Mouse (Mus musculus): ENCODE results near the gene Rpl23. TPM values are rescaled to one million over a fixed set of nuclear protein-coding genes. Genes with fewer than 3 reads are reported as not detected.
"Not testable (repeated sequence)": the region's sequence is repeated elsewhere in the genome, so short reads cannot be mapped to it uniquely, and the experiment has no call there.

Gene Rpl23
- total RNA-seq, 1 experiment from 2014 or later = 1,795 TPM

DNA sequence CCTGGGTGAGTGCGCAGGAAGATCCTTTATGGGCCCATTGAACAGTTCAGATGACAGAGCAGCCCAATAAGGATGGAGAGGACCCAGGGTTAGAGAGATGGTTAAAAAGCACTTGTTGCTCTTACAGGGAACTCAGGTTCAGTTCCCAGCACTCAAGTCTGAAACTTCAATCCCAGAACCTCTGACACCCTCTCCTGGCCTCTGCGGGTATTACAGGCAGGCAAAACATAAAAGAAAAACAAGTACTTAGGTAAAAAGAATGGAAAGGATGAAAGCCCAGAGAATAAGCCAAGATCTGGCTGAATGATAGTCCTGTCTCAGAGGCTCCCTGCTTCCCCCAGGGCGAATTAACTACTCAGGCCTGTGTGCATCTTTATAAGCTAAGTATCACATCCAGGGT lies 43.1 kb downstream of the Rpl23 start:
- ATAC-seq (replicated peaks; ENCODE audit: insufficient number of reproducible peaks, low FRiP score, low TSS enrichment, poor library complexity, severe bottlenecking) = no peak

DNA sequence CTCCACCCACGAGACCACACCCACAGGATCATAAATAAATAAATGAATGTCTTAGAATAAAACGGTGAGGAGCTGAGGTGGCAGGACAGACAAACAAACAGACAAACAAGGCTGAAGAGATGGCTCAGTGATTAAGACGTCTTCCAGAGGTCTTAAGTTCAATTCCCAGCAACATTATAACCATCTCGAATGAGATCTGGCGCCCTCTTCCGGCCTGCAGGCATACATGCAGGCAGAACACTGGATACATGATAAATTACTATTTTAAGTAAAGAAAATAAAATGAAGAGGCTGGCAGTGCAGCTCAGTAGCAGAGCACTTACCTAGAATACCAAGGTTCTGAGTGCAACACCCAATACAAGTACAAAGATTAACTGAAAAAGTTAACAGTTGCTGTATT lies 43.5 kb downstream of the Rpl23 start:
- ATAC-seq (replicated peaks; ENCODE audit: insufficient number of reproducible peaks, low FRiP score, low TSS enrichment, poor library complexity, severe bottlenecking) = no peak

DNA sequence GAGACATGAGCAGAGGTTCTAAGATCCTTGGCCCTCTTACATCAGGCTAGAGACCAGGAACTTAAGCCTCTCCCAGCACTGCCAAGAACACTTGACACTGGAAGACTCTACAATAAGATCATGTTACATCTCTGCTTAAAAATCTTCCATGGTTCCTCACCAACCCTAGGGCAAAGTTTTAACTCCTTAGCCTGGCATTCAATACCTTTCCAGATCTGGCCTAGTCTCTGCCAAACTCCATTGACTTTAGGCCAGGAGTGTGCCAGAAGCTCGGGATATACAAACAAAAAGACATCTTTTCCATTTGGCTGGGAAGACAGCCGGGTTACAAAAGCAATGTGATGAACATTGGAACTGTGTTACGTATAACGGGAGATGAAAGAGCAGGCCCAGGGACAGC lies 44.6 kb downstream of the Rpl23 start:
- ATAC-seq (replicated peaks; ENCODE audit: insufficient number of reproducible peaks, low FRiP score, low TSS enrichment, poor library complexity, severe bottlenecking) = no peak

DNA sequence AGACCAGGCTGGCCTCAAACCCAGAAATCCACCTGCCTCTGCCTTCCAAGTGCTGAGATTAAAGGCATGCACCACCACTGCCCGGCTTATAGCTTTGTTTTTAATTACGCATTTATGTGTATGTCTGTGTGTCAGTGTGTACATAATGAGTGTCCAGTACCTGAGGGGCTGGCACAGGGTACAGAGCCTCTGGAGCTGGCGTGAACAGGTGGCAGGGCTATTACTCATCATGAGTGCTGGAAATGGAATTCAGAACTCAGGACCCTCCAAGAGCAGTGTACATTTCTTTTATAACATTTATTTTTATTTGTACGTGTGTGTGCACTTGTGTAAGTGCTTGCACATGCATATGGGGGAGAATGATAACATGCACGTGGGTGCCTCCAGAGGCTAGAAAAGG lies 45.6 kb downstream of the Rpl23 start:
- ATAC-seq (replicated peaks; ENCODE audit: insufficient number of reproducible peaks, low FRiP score, low TSS enrichment, poor library complexity, severe bottlenecking) = no peak

DNA sequence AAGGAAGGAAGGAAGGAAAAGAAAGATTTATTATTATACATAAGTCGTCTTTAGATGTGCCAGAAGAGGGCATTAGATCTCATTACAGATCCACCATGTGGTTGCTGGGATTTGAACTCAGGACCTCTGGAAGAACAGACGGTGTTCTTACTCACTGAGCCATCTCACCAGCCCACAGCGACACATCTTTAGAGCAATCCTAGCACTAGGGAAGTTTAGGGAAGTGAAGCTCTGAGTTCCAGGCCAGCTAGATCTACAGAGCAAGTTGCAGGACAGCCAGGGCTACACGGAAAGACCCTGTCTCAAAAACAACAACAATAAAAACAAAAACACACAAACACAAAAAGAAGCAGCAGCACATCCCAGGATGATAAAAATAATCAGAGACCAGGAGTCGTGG lies 47.4 kb downstream of the Rpl23 start:
- ATAC-seq (replicated peaks; ENCODE audit: insufficient number of reproducible peaks, low FRiP score, low TSS enrichment, poor library complexity, severe bottlenecking) = not testable (repeated sequence)

DNA sequence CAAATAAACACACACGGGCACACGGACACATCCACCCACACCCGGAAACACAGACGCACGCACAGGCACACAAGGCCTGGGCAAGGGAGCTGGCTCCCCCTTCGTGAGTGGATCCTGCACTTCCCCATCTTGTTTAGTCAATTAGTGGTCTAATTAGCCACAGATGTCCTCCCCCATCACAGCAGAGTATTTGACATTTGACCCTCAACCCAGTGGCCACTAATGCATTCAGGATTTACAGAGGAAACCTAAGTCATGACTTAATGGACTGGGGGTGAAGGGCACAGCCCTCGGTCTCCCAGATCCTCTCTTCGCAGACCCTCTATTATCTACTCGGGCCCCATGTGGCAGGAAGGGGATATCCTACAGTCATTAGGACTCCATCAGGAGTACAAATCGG lies 48.5 kb downstream of the Rpl23 start:
- no peak for ATAC-seq (replicated peaks; ENCODE audit: insufficient number of reproducible peaks, low FRiP score, low TSS enrichment, poor library complexity, severe bottlenecking)

DNA sequence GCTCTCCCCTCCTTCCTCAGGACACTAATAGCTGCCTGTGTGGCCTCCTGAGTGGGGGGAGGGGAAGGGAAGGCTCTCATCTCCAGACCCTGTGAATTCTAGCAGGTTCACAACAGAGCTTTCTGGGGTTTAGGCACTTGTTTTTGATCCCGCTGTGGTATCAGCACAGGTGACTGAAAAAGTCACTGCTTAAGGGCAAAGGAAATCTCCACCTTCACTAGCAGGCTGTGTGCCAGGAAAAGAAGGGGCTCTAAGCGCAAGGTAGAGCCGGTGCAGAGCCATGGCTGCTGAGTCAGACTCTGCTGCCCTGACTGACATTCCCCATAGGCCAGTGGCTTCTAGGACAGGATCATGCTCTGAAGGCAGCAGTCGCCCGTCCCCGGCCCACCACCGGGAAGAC lies 53.5 kb downstream of the Rpl23 start:
- ATAC-seq (replicated peaks; ENCODE audit: insufficient number of reproducible peaks, low FRiP score, low TSS enrichment, poor library complexity, severe bottlenecking) = no peak

DNA sequence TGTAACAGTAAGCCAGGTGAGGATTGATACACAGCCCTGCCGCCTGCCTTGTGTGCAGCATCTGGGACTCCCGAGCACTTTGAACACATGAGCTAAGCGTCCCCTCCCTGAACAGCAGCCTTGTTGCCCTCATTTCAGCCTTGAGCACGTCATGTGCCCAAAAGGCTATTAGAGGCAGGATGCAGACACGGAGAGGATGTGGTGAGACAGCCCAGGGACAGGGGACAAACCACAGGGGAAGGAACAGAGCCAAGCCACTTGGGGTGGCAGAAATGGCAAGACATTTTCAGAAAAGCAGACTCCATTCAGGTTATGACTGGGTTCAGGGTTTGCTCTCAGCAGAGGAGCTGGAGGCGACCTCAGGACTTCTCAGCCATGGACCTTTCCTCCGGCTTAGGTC lies 53.9 kb downstream of the Rpl23 start:
- ATAC-seq (replicated peaks; ENCODE audit: insufficient number of reproducible peaks, low FRiP score, low TSS enrichment, poor library complexity, severe bottlenecking) = peak; percentile 76

Other genes starting within 250 kb of the Rpl23 start
- gene Srcin1, start 206.3 kb downstream of the Rpl23 start, total RNA-seq (2017) = 0.10 to 0.58 TPM (median 0.21 TPM) in 3 replicates
- gene Epop, start 152.7 kb downstream of the Rpl23 start, total RNA-seq (2017) = 0.75 to 1.8 TPM (median 0.95 TPM) in 3 replicates
- 34.4 to 77.7 TPM (median 40.4 TPM) in 3 replicates for gene Mllt6, start 119.0 kb downstream of the Rpl23 start, total RNA-seq (2017)
- 5.8 to 19.1 TPM (median 6.2 TPM) in 3 replicates for gene Cisd3, start 96.6 kb downstream of the Rpl23 start, total RNA-seq (2017)
- 0.85 to 4.5 TPM in 2 of 3 replicates, not detected in the other for gene Pcgf2, start 81.9 kb downstream of the Rpl23 start, total RNA-seq (2017)
- gene Psmb3, start 79.0 kb downstream of the Rpl23 start, total RNA-seq (2017) = 137 to 160 TPM (median 146 TPM) in 3 replicates
- gene Pip4k2b, start 37.7 kb downstream of the Rpl23 start, total RNA-seq (2017) = 22.1 to 35.2 TPM (median 28.7 TPM) in 3 replicates
- gene Cwc25, start 15.9 kb downstream of the Rpl23 start, total RNA-seq (2017) = 42.0 to 49.3 TPM (median 43.5 TPM) in 3 replicates
- gene 1700001P01Rik, start 6.5 kb downstream of the Rpl23 start, total RNA-seq (2017) = not detected in 3 replicates
- 199 to 392 TPM (median 246 TPM) in 3 replicates for gene Lasp1, start 16.6 kb upstream of the Rpl23 start, total RNA-seq (2017)
- gene B230217C12Rik, start 58.3 kb upstream of the Rpl23 start, total RNA-seq (2017) = 0.96 to 3.0 TPM in 2 of 3 replicates, not detected in the other
- 0.53 to 2.1 TPM (median 1.5 TPM) in 3 replicates for gene Fbxo47, start 101.7 kb upstream of the Rpl23 start, total RNA-seq (2017)
- gene Plxdc1, start 204.0 kb upstream of the Rpl23 start, total RNA-seq (2017) = 1.6 to 2.8 TPM (median 2.4 TPM) in 3 replicates
- 67.7 to 97.0 TPM (median 83.6 TPM) in 3 replicates for gene Arl5c, start 213.7 kb upstream of the Rpl23 start, total RNA-seq (2017)
- 1.6 to 3.5 TPM (median 3.3 TPM) in 3 replicates for gene Cacnb1, start 240.6 kb upstream of the Rpl23 start, total RNA-seq (2017)
- 1,171 to 1,260 TPM (median 1,185 TPM) in 3 replicates for gene Rpl19, start 244.3 kb upstream of the Rpl23 start, total RNA-seq (2017)

Measured in monocyte, adult 5-6 weeks (primary cell).